Mouse (Mus musculus): ENCODE measurements around the gene Mertk.

DNA sequence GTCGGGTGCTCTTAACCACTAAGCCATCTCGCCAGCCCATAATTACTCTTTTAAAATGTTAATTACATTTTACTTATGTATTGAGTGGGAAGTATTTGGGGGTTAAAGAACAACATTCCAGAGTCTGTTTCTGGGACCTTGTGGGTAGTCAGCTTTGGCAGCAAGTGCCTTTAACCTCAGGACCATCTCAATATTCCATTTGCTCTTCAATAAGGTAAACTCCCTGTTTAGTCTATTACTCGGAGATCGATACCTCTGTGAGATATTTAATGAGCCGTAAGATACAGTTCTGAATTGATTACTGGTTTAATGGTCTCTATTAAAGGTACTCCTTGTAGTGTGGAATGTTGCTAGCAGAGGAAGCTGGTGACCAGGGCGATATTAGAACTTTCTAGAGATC lies 118.2 kb downstream of the Mertk start:
- TF ChIP-seq POLR2A (IDR thresholded peaks at IDR 0.05; ENCODE audit: borderline replicate concordance, insufficient read depth, low read length) = no peak
- TF ChIP-seq CTCF (IDR thresholded peaks at IDR 0.05; ENCODE audit: borderline replicate concordance, insufficient read depth, low read depth, low read length) = no peak
